Comparison of ENCODE assay signal across 17 mouse cellular contexts in genomic region chr10:30759360-30760147, GRCm38 (mm10). TPM values are rescaled to one million over a fixed set of nuclear protein-coding genes. Genes with fewer than 3 reads are reported as not detected.
A peak's percentile ranks its signal among the peaks of the same experiment; 100 is the strongest.
DNase-seq lines count a peak whose midpoint lies in the region; ATAC-seq and TF ChIP-seq lines count a peak whose summit lies in the region.
"Had no signal": no experiment of that assay in that cellular context is flagged by ENCODE, and none has a peak within 500 bp of the region (broad histone marks: within the 10 kb centered on the region; RNA-seq: fewer than 3 reads in every experiment).

No protein-coding gene starts in this region.

- no peak overlapping the region for H3K9ac ChIP-seq in lung, embryonic 15.5 days
- H3K9ac ChIP-seq in kidney, postnatal 0 days (ENCODE audit: low read depth, low read length) = no peak overlapping the region
- no peak overlapping the region for H3K9ac ChIP-seq in stomach, embryonic 16.5 days (ENCODE audit: low read length)
- H3K9ac ChIP-seq: hindbrain, embryonic 13.5 days; limb, embryonic 15.5 days; midbrain, embryonic 15.5 days had no signal

- no peak overlapping the region for H3K4me3 ChIP-seq in lung, embryonic 15.5 days
- no peak overlapping the region for H3K4me3 ChIP-seq in kidney, postnatal 0 days (replicated peaks; ENCODE audit: low read depth, low read length)
- H3K4me3 ChIP-seq in stomach, embryonic 16.5 days (replicated peaks; ENCODE audit: low read length) = no peak overlapping the region
- no peak overlapping the region for H3K4me3 ChIP-seq in thymus, adult 2 months (ENCODE audit: control insufficient read depth, insufficient read depth, low read length)
- H3K4me3 ChIP-seq: erythroblast, embryonic 14.5 days; heart, embryonic 10.5 days; hindbrain, embryonic 13.5 days; limb, embryonic 15.5 days; midbrain, embryonic 15.5 days had no signal

- no peak for DNase-seq in lung, postnatal 4 days
- peak; percentile 27 to 73 for DNase-seq in kidney, adult 8-10 months
- no peak for DNase-seq in kidney, postnatal 0 days (ENCODE audit: low spot score)
- no peak for DNase-seq in adrenal gland, postnatal 10 days
- no peak for DNase-seq in thymus, adult 2 months
- DNase-seq: cerebellum, adult 8-10 months; gastrocnemius, postnatal 36 days; heart, postnatal 10 days; right cerebral cortex, postnatal 14 days had no signal

- no peak for TF ChIP-seq CTCF in kidney, postnatal 0 days (IDR thresholded peaks at IDR 0.05; ENCODE audit: low read depth)
- TF ChIP-seq CTCF in thymus, adult 2 months (IDR thresholded peaks at IDR 0.05; ENCODE audit: borderline replicate concordance, control insufficient read depth, extremely low read depth, insufficient read depth, low read length, poor library complexity) = no peak

- no peak for TF ChIP-seq POLR2A in thymus, adult 2 months (IDR thresholded peaks at IDR 0.05; ENCODE audit: control insufficient read depth, extremely low read depth, insufficient read depth, low read length, poor library complexity)

- ATAC-seq in lung, embryonic 15.5 days (ENCODE audit: borderline replicate concordance, extremely low read depth, low FRiP score, low TSS enrichment) = no peak
- peak; percentile 65; the same call in 1 of the 2 replicates for ATAC-seq in kidney, postnatal 0 days (replicated peaks; ENCODE audit: low FRiP score, low read depth)
- ATAC-seq in stomach, embryonic 16.5 days (ENCODE audit: insufficient read depth, low FRiP score) = peak; percentile 51; the same call in 1 of the 2 replicates
- ATAC-seq: forebrain, embryonic 14.5 days; midbrain, embryonic 15.5 days had no signal

- H3K36me3 ChIP-seq in lung, embryonic 15.5 days = no peaks in the 10 kb centered on the region
- no peaks in the 10 kb centered on the region for H3K36me3 ChIP-seq in kidney, postnatal 0 days (ENCODE audit: insufficient read depth, low read length)
- no peaks in the 10 kb centered on the region for H3K36me3 ChIP-seq in stomach, embryonic 16.5 days (ENCODE audit: control insufficient read depth, insufficient read depth, low read length)
- H3K36me3 ChIP-seq in thymus, adult 2 months (ENCODE audit: control insufficient read depth, insufficient read depth, low read length) = no peaks in the 10 kb centered on the region
- H3K36me3 ChIP-seq: heart, embryonic 10.5 days; limb, embryonic 15.5 days; midbrain, embryonic 15.5 days had no signal

- no peaks in the 10 kb centered on the region for H3K27me3 ChIP-seq in lung, embryonic 15.5 days
- no peaks in the 10 kb centered on the region for H3K27me3 ChIP-seq in kidney, postnatal 0 days (ENCODE audit: insufficient read depth, low read length)
- no peaks in the 10 kb centered on the region for H3K27me3 ChIP-seq in stomach, embryonic 16.5 days (ENCODE audit: control insufficient read depth, insufficient read depth, low read length)
- H3K27me3 ChIP-seq in thymus, adult 2 months (ENCODE audit: control insufficient read depth, insufficient read depth, low read length) = no peaks in the 10 kb centered on the region
- H3K27me3 ChIP-seq: hindbrain, embryonic 13.5 days; limb, embryonic 15.5 days; midbrain, embryonic 15.5 days had no signal

- peaks cover 11% of the 10 kb centered on the region for H3K4me1 ChIP-seq in lung, embryonic 15.5 days
- no peaks in the 10 kb centered on the region for H3K4me1 ChIP-seq in kidney, postnatal 0 days (replicated peaks; ENCODE audit: insufficient read depth, low read length)
- H3K4me1 ChIP-seq in stomach, embryonic 16.5 days (ENCODE audit: control insufficient read depth, insufficient read depth, low read length) = peaks cover 12% of the 10 kb centered on the region
- H3K4me1 ChIP-seq in thymus, adult 2 months (replicated peaks; ENCODE audit: control insufficient read depth, insufficient read depth, low read length) = no peaks in the 10 kb centered on the region
- H3K4me1 ChIP-seq: limb, embryonic 15.5 days; midbrain, embryonic 15.5 days had no signal

- H3K4me2 ChIP-seq in lung, embryonic 15.5 days = no peak overlapping the region
- no peak overlapping the region for H3K4me2 ChIP-seq in kidney, postnatal 0 days (ENCODE audit: low read length)
- H3K4me2 ChIP-seq in stomach, embryonic 16.5 days (ENCODE audit: low read depth, low read length) = no peak overlapping the region
- H3K4me2 ChIP-seq: hindbrain, embryonic 13.5 days; limb, embryonic 15.5 days; midbrain, embryonic 15.5 days had no signal

- H3K27ac ChIP-seq in lung, embryonic 15.5 days = 0 out of 2 replicates have a peak overlapping the region, but pooled peaks have one; percentile 33
- peak overlapping the region; percentile 51 for H3K27ac ChIP-seq in kidney, postnatal 0 days
- H3K27ac ChIP-seq in stomach, embryonic 16.5 days (ENCODE audit: low read length) = 0 out of 2 replicates have a peak overlapping the region, but pooled peaks have one; percentile 19
- no peak overlapping the region for H3K27ac ChIP-seq in thymus, adult 2 months (ENCODE audit: control insufficient read depth, insufficient read depth, low read length)
- H3K27ac ChIP-seq: heart, embryonic 10.5 days; hindbrain, embryonic 13.5 days; limb, embryonic 15.5 days; midbrain, embryonic 15.5 days had no signal

- no peaks in the 10 kb centered on the region for H3K9me3 ChIP-seq in lung, embryonic 15.5 days
- no peaks in the 10 kb centered on the region for H3K9me3 ChIP-seq in kidney, postnatal 0 days (replicated peaks; ENCODE audit: low read length)
- H3K9me3 ChIP-seq in stomach, embryonic 16.5 days (replicated peaks; ENCODE audit: control insufficient read depth, low read length) = no peaks in the 10 kb centered on the region
- H3K9me3 ChIP-seq: heart, embryonic 10.5 days; hindbrain, embryonic 13.5 days; limb, embryonic 15.5 days; midbrain, embryonic 15.5 days had no signal

- WGBS in lung, embryonic 15.5 days = 46% methylated on average over 8 of the region's 8 CpGs
- 51% methylated on average over 8 of the region's 8 CpGs for WGBS in kidney, postnatal 0 days
- WGBS in stomach, embryonic 16.5 days = 27% methylated on average over 8 of the region's 8 CpGs
- 95% methylated on average over 8 of the region's 8 CpGs for WGBS in thymus, adult 2 months

RNA-seq across cellular contexts. Expression of gene Ncoa7, which starts 43.6 kb away (rescaled TPM):
- polyA plus RNA-seq in lung, embryonic 15.5 days (2015; fragmentation: Nextera tagmentation; extraction: Ambion mirVana) = 9.5 and 10.1 TPM in 2 replicates
- polyA plus RNA-seq in kidney, postnatal 0 days (2015; fragmentation: Nextera tagmentation; extraction: Ambion mirVana) = 19.6 and 21.9 TPM in 2 replicates
- polyA plus RNA-seq in stomach, embryonic 16.5 days (2015; fragmentation: Nextera tagmentation; extraction: Ambion mirVana) = 9.6 and 11.9 TPM in 2 replicates
- 10 to 100 TPM; 33.4 to 42.0 TPM for total RNA-seq in adrenal gland, postnatal 10 days (2021)
- polyA plus RNA-seq in thymus, adult 2 months (2012; rRNA removed) = 7.0 and 7.7 TPM in 2 replicates

Comparison
In these comparisons a context has a peak if more than half of its experiments do, and no peak if none do; other contexts are left out.
1. DNase-seq: peak in kidney, adult 8-10 months (2 of 2); none in lung, postnatal 4 days (0 of 2), kidney, postnatal 0 days (single experiment), adrenal gland, postnatal 10 days (single experiment) and thymus, adult 2 months (single experiment).